Mouse (Mus musculus) left cerebral cortex, postnatal 4 days (tissue): ENCODE measurements around the gene Cdh22. TPM values are rescaled to one million over a fixed set of nuclear protein-coding genes. Genes with fewer than 3 reads are reported as not detected.
A peak's percentile ranks its signal among the peaks of the same experiment; 100 is the strongest.

ENCODE experiments used
- DNase-seq: peaks from one replicate; pipeline ENCODE4 v3.0.0-alpha.2; 2022
- intact Hi-C: fragments of 180-260 bp; cut with DNase I; formaldehyde crosslinking; loops from one replicate; pipeline ENCODE4 v1.15.1; 2025
- total RNA-seq, 2 experiments: library from RNA; stranded (reverse); gene quantifications; 2 replicates each; pipeline ENCODE4 v1.2.3; 2021

Cdh22 gene
- total RNA-seq, 2 experiments from 2014 or later = 8.3 to 12.3 TPM

DNA sequence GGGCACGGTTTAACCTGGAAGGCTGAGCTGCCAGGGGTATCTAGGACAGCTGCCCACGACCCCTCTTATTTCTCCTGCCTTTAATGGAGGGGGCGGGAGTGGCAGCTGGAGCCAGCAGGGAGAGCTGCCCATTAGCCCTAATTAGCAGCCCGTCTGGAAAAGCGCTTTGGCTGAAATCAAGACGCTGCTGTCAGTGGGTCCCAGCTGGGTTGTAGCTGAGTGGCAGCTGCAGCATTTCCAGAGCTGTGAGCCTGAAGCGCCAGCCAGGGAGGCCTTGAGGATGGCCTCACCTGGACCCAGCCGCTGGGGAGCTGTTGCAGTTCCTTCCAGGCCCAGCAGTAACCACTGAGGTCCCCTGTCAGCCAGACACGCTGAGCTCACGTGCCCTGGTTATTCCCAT is 138.3 kb downstream of the Cdh22 start:
- peak; percentile 79 for DNase-seq
- intact Hi-C loops = no loop called here

DNA sequence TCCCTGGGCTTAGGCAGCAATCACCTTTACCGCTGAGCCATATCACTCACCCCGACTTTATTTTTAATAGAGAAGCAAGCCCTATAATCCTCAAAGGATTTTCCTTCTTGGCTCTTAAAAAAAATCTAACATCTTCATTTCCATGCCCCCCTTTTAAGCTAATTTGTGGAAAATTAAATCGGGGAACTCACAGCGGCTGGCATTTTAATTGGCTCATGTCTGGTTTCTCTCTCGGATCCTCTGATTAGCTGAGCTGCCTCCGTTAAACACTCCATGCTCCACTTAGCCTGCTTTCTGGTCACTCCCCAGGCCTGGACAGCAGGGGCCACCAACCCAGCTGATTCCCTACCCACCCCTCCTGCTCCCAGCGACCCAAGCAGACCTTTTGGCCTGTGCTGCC is 142.3 kb downstream of the Cdh22 start:
- DNase-seq = no peak
- intact Hi-C loops = no loop called here

DNA sequence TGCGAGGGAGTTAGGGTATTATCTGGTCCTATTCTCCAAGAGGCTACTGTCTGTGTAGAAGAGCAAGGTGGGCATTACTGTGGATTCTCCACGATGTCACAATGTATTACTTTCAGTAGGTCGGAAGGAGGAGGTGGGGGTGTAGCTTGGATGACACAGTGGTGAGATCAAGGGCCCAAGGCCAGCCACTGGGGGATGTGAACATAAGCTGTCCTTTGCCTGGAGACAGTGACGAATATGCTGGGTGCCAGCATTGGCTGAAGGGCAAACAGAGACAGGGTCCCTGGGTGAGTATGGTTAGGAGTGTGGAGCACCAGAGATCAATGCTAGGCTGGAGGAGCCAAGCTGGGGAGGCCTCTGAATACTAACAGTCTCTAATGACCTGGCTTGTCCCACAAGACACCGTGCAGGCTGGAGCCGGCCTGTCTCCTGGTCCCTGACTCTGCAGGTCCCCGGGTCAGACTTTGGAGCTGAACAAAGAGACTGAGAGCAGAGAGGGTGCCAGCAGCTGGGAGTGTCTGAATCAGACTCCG is 143.2 kb downstream of the Cdh22 start:
- intact Hi-C loops = no loop called here
- no peak for DNase-seq

DNA sequence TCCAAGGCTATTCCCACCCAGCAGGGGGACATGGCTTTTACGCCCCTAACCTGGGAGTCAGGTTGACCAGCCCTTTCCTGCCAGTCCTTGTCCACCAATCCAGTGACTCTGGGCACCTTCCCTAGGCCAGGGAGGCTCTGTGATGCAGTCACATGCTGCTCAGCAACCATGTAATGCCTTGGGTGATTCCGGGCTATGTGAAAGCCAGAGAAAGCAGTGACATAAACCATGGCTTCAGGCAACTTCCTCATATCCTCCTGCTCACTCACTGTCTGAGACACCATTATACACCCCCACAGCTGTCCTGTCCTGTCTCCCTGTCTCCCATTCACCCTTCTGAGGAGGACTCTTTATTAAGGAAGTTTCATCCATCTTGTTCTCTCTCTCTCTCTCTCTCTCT is 144.0 kb downstream of the Cdh22 start, which contains the start of gene 1700025C18Rik:
TSS of gene 1700025C18Rik (minus strand) at position 101 of the 400 bp plus-strand sequence.
- intact Hi-C loops = no loop called here
- no peak for DNase-seq

GRCm38 (mm10) chr2:165089470-165089869 is 145.2 kb downstream of the Cdh22 start:
- intact Hi-C loops = no loop called here
- no peak for DNase-seq

GRCm38 (mm10) chr2:165086634-165087033 is 148.0 kb downstream of the Cdh22 start:
- intact Hi-C loops = no loop called here
- DNase-seq = no peak

- intact Hi-C loops = no loop called here
- DNase-seq = no peak
These were observed 153.4 kb downstream of the Cdh22 start for GRCm38 (mm10) chr2:165081257-165081656.

GRCm38 (mm10) chr2:165080657-165081056 is 154.0 kb downstream of the Cdh22 start:
- no peak for DNase-seq
- intact Hi-C loops = no loop called here

GRCm38 (mm10) chr2:165078605-165079004 is 156.0 kb downstream of the Cdh22 start:
- DNase-seq = no peak
- intact Hi-C loops = loop anchor here (5.0 to 10.0 kb wide), 4 partner anchors 154 to 406 kb away; partner anchors contain the start of gene Cdh22

GRCm38 (mm10) chr2:165078045-165078444 is 156.6 kb downstream of the Cdh22 start:
- DNase-seq = no peak

DNA sequence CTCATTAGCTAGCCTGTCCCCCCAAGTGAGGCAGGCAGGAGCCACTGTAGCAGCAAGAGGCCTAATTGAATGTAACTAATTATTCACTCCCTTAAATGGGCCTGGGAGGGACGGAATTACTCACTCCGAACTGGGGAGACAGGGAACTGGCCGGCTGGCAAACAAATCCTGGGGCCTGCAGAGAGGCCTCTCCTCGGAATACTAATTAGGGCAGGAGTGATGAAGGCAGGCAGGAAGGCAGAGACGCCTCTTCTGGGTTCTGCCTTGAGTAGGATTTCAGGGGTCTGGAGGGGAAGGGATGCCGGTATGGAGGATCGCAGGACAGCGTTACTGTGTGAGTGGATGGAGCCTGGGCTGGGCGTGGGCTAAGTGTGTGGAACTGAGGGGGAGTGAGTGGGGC is 157.6 kb downstream of the Cdh22 start:
- peak; percentile 46 for DNase-seq
- intact Hi-C loops = loop anchor here (5.0 to 10.0 kb wide), 4 partner anchors 155 to 408 kb away; partner anchors contain the start of gene Cdh22

More at GRCm38 (mm10) chr2:165078045-165078444, 156.6 kb downstream of the Cdh22 start:
- intact Hi-C loops = loop anchor here (5.0 to 10.0 kb wide), 4 partner anchors 154 to 407 kb away; partner anchors contain the start of gene Cdh22

GRCm38 (mm10) chr2:165074937-165075336 is 159.7 kb downstream of the Cdh22 start:
- intact Hi-C loops = loop anchor here (2.0 to 10.0 kb wide), 5 partner anchors 157 to 410 kb away; partner anchors contain the start of gene Cdh22
- peak; percentile 84 for DNase-seq

DNA sequence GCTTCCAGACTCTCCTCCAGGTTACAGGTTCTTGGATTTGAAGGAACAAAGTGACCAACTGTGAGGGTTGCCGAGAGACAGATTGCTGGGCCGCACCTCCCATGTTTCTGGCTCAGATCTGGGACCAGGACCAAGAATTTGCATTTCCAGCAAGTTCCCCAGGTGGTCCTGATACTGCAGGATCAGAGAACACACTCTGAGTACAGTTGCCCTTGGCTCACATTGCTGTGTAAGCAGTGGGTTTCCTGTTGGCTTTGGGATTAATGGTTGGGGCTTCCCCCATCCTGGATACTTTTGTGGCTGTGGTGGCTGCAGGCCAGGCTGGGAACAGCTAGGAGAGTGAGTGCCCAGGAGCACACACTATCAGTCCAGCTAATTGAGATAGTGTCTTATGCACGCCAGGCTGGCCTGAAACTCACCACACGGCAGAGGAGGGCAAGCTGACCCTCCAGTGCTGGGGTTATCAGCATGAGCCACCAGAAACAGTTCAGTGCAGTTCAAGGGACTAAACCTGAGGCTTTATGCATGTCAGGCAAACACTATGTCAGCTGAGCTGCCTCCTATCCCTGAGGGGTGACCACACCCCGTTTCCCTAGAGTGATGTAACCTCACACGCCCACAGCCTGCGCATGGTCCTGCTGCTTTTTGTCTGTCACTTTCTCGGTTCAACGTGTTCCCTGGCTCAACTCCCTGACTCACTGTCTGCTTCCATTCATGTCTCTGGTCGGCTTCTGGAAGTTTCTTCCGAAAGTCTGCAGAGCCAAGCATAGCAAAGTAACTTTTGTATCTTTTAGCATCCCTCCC is 160.4 kb downstream of the Cdh22 start:
- peak; percentile 62 for DNase-seq
- intact Hi-C loops = loop anchor here (2.0 to 10.0 kb wide), 2 partner anchors 203 to 411 kb away; no protein-coding TSS in a partner anchor

DNA sequence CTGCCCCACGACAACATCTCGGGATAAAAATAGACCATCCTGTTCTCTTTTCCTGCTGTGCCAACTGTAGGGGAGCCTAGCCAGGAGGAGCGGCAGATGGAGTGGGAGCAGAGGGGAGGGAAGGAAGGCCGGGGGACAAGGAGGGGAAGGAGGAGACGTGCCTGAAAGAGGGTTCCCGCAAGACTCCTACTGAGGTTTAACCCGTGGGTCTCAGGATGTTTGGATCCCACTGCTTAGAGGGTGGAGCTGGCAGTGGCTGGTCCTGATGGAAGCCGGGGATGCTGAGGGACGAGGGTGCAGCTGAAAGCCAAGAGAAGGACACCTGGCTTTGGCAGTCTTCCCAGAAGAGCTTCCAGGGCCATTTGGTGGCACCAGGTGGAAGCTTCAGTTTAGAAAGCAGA is 161.3 kb downstream of the Cdh22 start:
- DNase-seq = peak; percentile 72
- intact Hi-C loops = loop anchor here (10.0 kb wide), 1 partner anchor 411 kb away; no protein-coding TSS in a partner anchor

DNA sequence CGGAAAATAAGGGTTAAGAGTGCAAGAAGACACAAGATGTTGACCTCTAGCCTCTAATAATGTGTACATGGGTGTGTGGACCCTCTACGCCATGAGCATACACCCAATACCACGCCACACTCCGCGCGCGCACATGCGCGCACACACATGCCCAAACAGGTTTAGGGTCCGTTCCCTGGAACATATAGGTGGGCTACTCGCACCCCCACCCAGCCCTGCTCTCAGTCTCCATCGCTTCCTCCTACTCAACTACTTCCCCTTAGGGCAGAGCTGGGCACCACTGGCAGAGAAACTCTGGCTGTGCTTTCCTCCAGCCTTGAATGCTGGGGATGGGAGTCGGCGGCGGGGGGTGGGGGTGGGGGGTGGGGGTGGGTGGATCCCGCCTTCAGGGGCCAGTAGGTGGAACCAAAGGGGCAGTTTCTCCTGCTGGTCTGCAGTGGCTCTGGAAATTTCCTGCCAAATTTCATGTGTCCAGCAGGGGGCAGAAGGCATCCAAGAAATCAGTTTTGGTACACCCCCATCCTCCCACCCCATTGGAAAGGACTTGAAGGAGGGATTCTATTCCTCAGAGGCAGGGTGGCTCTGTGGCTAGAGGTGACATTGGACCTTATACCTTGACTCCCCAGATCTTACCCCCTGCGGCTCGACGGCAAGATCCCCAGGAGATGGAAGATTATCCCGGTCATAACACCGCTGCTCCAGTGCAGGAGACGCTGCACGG is 164.4 kb downstream of the Cdh22 start:
- intact Hi-C loops = loop anchor here (10.0 kb wide), 1 partner anchor 415 kb away; no protein-coding TSS in a partner anchor
- DNase-seq = peak; percentile 82

GRCm38 (mm10) chr2:165068806-165069205 is 165.8 kb downstream of the Cdh22 start:
- no peak for DNase-seq
- intact Hi-C loops = no loop called here

DNA sequence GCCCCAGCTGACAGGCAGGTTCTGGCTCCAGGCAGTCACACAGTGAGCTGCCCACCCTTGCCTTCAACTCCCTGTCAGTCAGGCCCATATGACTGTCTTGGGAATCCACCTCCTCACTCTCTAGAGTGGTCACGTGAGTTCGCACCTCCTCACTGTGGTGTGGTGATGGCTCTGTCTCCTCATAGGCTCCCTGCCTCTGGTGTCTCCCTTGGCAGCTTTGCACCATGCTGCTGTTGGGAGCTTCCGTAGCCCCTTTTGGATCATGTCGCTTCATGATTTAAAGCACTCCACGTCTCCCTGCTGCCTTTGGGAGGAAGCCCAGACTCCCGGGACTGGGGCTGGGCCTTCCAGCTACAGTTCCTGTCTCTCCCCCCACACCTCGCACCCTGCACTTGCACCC is 170.2 kb downstream of the Cdh22 start:
- no peak for DNase-seq
- intact Hi-C loops = no loop called here

GRCm38 (mm10) chr2:165061638-165062433 is 172.8 kb downstream of the Cdh22 start:
- intact Hi-C loops = no loop called here
- no peak for DNase-seq
